Mouse (Mus musculus) layer of hippocampus, postnatal 10 days (tissue): ENCODE results near the gene Olfr202. TPM values are rescaled to one million over a fixed set of nuclear protein-coding genes. Genes with fewer than 3 reads are reported as not detected.
"Not testable (repeated sequence)": the region's sequence is repeated elsewhere in the genome, so short reads cannot be mapped to it uniquely, and the experiment has no call there.

Experiments
- DNase-seq, 2 experiments: peaks; one replicate each; pipeline ENCODE4 v3.0.0; 2021; ENCODE audit warnings: low spot score in 2 of 2
- long read RNA-seq: library from polyadenylated mRNA; stranded (forward); transcript quantifications from one replicate; pipeline ENCODE4 v2.0.0, GENCODE M21; 2023
- total RNA-seq, 2 experiments: library from RNA; stranded (reverse); gene quantifications; 2 replicates each; pipeline ENCODE4 v1.2.3; 2021

Gene Olfr202
- not detected for total RNA-seq
- long read RNA-seq = 0 reads

- DNase-seq = no peak
Measured at GRCm38 (mm10) chr16:59286693-59287092, at the start of gene Olfr202. TSS of gene Olfr202 (minus strand) at chr16:59286793.

- no peak for DNase-seq
Measured at GRCm38 (mm10) chr16:59331038-59331437, 44.4 kb upstream of the Olfr202 start, which contains the start of gene Olfr205. TSS of gene Olfr205 (minus strand) at chr16:59331138.

GRCm38 (mm10) chr16:59323262-59323661 is 36.7 kb upstream of the Olfr202 start:
- DNase-seq = not testable (repeated sequence)

- no peak for DNase-seq
Measured at GRCm38 (mm10) chr16:59318148-59318547, 31.6 kb upstream of the Olfr202 start, which contains the start of gene Olfr204. TSS of gene Olfr204 (minus strand) at chr16:59318248.

GRCm38 (mm10) chr16:59298581-59298980 is 12.0 kb upstream of the Olfr202 start, which contains the start of gene Olfr203:
TSS of gene Olfr203 (plus strand) at chr16:59298881.
- no peak for DNase-seq

- not testable (repeated sequence) for DNase-seq
Measured at GRCm38 (mm10) chr16:59287576-59287975, 983 bp upstream of the Olfr202 start.

- no peak for DNase-seq
Measured at GRCm38 (mm10) chr16:59283476-59283875, 3.1 kb downstream of the Olfr202 start.

- no peak for DNase-seq
Measured at GRCm38 (mm10) chr16:59280542-59280941, 6.1 kb downstream of the Olfr202 start.

- not testable (repeated sequence) for DNase-seq
Measured at GRCm38 (mm10) chr16:59272532-59272931, 14.1 kb downstream of the Olfr202 start, which contains the start of gene Olfr201. TSS of gene Olfr201 (minus strand) at chr16:59272632.

- not testable (repeated sequence) for DNase-seq
Measured at GRCm38 (mm10) chr16:59269097-59269496, 17.5 kb downstream of the Olfr202 start.

- DNase-seq = no peak
Measured at GRCm38 (mm10) chr16:59249684-59250083, 36.9 kb downstream of the Olfr202 start.

Other genes with a start within 250 kb of the Olfr202 start
- gene Olfr187, start 247.0 kb downstream of the Olfr202 start, total RNA-seq = not detected
- not detected for gene Olfr190, start 208.8 kb downstream of the Olfr202 start, total RNA-seq
- gene Olfr191, start 197.0 kb downstream of the Olfr202 start, total RNA-seq = not detected
- gene Olfr193, start 174.9 kb downstream of the Olfr202 start, total RNA-seq = not detected
- not detected for gene Olfr194, start 165.7 kb downstream of the Olfr202 start, total RNA-seq
- not detected for gene Olfr195, start 139.7 kb downstream of the Olfr202 start, total RNA-seq
- not detected for gene Olfr196, start 116.3 kb downstream of the Olfr202 start, total RNA-seq
- gene Olfr198, start 83.3 kb downstream of the Olfr202 start, total RNA-seq = not detected
- gene Olfr199, start 67.0 kb downstream of the Olfr202 start, total RNA-seq = not detected
- gene Olfr201, start 14.2 kb downstream of the Olfr202 start, total RNA-seq = not detected
- not detected for gene Olfr203, start 12.1 kb upstream of the Olfr202 start, total RNA-seq
- under 1 TPM; 0.09 to 0.11 TPM for gene Olfr204, start 31.5 kb upstream of the Olfr202 start, total RNA-seq
- not detected for gene Olfr205, start 44.3 kb upstream of the Olfr202 start, total RNA-seq
- gene Olfr206, start 62.5 kb upstream of the Olfr202 start, total RNA-seq = not detected
- not detected for gene Olfr209, start 77.2 kb upstream of the Olfr202 start, total RNA-seq
- gene Gabrr3, start 120.5 kb upstream of the Olfr202 start, total RNA-seq = under 1 TPM in 1 of 2 experiments, not detected in 1; 0.07 TPM
- 10 to 100 TPM; 10.5 to 12.6 TPM for gene Riox2, start 185.0 kb upstream of the Olfr202 start, total RNA-seq